Mouse (Mus musculus) thymus, adult 2 months (tissue): ENCODE results near the gene P2ry1. TPM values are rescaled to one million over a fixed set of nuclear protein-coding genes. Genes with fewer than 3 reads are reported as not detected.
A peak's percentile ranks its signal among the peaks of the same experiment; 100 is the strongest.

ENCODE experiments used
- DNase-seq: peaks from one replicate; pipeline ENCODE4 v3.0.0; 2021
- H3K27ac ChIP-seq: fragments of 200-500 bp; 2 replicates; pipeline ENCODE4 v1.5.1; 2012; ENCODE audit warnings: low read length, control low read depth; ENCODE audit not compliant: control insufficient read depth, insufficient read depth
- H3K27me3 ChIP-seq: fragments of 200-500 bp; 2 replicates; pipeline ENCODE4 v1.6.1; 2012; ENCODE audit warnings: mild to moderate bottlenecking, low read length, moderate library complexity, mixed read lengths; ENCODE audit not compliant: control insufficient read depth, insufficient read depth
- H3K36me3 ChIP-seq: fragments of 200-500 bp; 2 replicates; pipeline ENCODE4 v1.6.1; 2012; ENCODE audit warnings: mild to moderate bottlenecking, low read length, moderate library complexity; ENCODE audit not compliant: control insufficient read depth, insufficient read depth
- H3K4me1 ChIP-seq: fragments of 200-500 bp; replicated peaks from 2 replicates; pipeline ENCODE4 v1.6.1; 2012; ENCODE audit warnings: low read length; ENCODE audit not compliant: control insufficient read depth, insufficient read depth
- H3K4me3 ChIP-seq: fragments of 200-500 bp; 2 replicates; pipeline ENCODE4 v1.5.1; 2012; ENCODE audit warnings: mild to moderate bottlenecking, low read length, control low read depth, moderate library complexity; ENCODE audit not compliant: control insufficient read depth, insufficient read depth
- CTCF ChIP-seq: fragments of 200-500 bp; IDR thresholded peaks from 2 replicates; pipeline ENCODE4 v1.5.1; 2012; ENCODE audit warnings: mild to moderate bottlenecking, control low read depth, low read length, moderate library complexity, borderline replicate concordance; ENCODE audit not compliant: control insufficient read depth, poor library complexity, insufficient read depth; ENCODE audit errors: extremely low read depth
- POLR2A ChIP-seq: fragments of 200-500 bp; IDR thresholded peaks from 2 replicates; pipeline ENCODE4 v1.6.1; 2012; ENCODE audit warnings: mild to moderate bottlenecking, low read length, control low read depth, moderate library complexity; ENCODE audit not compliant: control insufficient read depth, poor library complexity, insufficient read depth; ENCODE audit errors: extremely low read depth
- WGBS: fragments of 180-500 bp; shearing (Covaris S2); methylation state at CpG from one replicate; pipeline ENCODE4 v1.1.7; 2018; 5-methylcytosine and 5-hydroxymethylcytosine counted together
- polyA plus RNA-seq: library from polyadenylated mRNA; depleted of rRNA; stranded (reverse); fragments of >200 nt; gene quantifications from 2 replicates; pipeline ENCODE4 v1.2.3, GENCODE M21; 2012; rRNA removed

Gene P2ry1
- polyA plus RNA-seq, result 1.6 and 2.1 TPM in 2 replicates

- WGBS, result 1% methylated on average over 83 of the region's 90 CpGs
- Histone ChIP-seq H3K27me3 (no peaks in the 10 kb centered on the region; the same call in 1 of the 2 replicates), H3K4me1 (peaks cover 10% of the 10 kb centered on the region), H3K36me3 (no peaks in the 10 kb centered on the region), H3K27ac (no peak within 1 kb of the TSS), H3K4me3 (peak within 1 kb of the TSS; percentile 67)
- DNase-seq, result peak; percentile 79
- TF ChIP-seq POLR2A, result 0 out of 2 replicates have a peak, but pooled peaks have one; percentile 7
- no peak for TF ChIP-seq CTCF
Observed at GRCm38 (mm10) chr3:61002587-61003501, at the start of gene P2ry1. TSS of gene P2ry1 (plus strand) at chr3:61002795.

DNA sequence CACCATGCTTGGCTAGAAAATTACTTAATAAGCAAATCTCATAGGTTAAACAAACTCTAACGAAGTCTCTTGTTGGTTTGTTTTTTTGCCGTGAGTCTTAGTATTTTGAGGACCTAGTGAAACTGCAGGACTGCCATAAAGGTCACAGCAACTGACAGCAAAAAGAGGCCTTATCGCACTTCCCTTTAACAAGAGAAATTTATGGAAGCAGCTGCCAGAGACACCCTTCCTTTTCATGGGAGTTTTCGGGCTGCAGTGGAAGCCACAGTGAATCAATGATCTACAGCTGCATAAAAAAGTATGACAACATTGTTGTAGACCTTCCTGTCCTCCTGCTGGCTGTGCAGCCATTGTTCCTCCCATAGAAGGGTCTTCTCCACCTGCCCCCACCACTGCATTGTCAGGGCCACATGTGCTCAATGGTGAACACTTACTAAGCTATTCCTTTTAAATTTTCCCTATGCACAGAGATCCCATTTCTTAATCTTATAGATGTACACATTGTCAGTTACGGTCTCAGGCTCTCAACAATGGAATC, 49.3 kb upstream of the P2ry1 start:
- WGBS, result 91% methylated on average over 5 of the region's 5 CpGs
- no peak for DNase-seq
- no peak overlapping the region for H3K4me3 ChIP-seq
- no peaks in the 10 kb centered on the region for H3K36me3 ChIP-seq
- no peaks in the 10 kb centered on the region for H3K4me1 ChIP-seq
- no peak for TF ChIP-seq POLR2A
- TF ChIP-seq CTCF, result no peak
- no peaks in the 10 kb centered on the region for H3K27me3 ChIP-seq
- no peak overlapping the region for H3K27ac ChIP-seq

DNA sequence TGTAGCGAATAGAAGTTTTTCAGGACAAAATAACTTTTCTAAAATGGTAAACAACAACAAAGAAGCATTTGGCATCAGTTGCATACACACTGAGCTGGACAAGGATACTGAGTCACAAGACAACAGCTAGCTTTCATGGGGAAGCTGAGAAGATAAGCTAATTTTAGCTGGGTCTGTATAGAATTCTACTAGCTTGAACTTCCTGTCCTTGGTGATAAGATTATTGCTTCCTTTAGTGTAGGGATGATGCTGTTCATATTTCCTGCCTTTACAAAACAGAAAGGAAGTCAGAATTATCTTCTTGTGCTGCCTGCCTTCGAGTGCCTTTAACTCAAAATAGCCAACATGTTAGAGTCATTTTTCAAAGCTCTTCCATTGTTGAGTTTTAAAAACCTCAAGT, 48.5 kb upstream of the P2ry1 start:
- no peak for DNase-seq
- TF ChIP-seq POLR2A (no peak), CTCF (no peak)
- no peak overlapping the region for H3K27ac ChIP-seq
- H3K4me1 ChIP-seq, result no peaks in the 10 kb centered on the region
- H3K4me3 ChIP-seq, result no peak overlapping the region
- no peaks in the 10 kb centered on the region for H3K36me3 ChIP-seq
- no peaks in the 10 kb centered on the region for H3K27me3 ChIP-seq
- WGBS, result 51% methylated on average over 2 of the region's 2 CpGs

DNA sequence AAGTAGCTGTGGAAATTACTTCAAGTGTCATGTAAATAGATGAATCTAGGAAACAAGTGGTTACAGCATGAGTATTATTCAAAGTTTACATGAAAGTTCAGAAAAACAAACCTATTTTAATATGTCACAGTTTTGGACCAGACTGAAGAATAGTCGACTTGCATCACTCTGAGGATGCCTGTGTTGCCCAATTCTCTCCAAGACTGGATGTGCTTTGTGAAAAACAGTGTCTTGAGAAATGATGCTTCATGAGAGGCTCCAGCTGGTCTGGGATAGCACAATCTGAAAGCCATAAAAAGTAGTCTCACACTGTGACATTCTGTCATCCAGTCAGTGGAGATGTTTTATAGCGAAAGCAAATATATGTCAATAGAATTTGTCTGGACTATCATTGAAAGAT, 43.8 kb upstream of the P2ry1 start:
- no peak for DNase-seq

DNA sequence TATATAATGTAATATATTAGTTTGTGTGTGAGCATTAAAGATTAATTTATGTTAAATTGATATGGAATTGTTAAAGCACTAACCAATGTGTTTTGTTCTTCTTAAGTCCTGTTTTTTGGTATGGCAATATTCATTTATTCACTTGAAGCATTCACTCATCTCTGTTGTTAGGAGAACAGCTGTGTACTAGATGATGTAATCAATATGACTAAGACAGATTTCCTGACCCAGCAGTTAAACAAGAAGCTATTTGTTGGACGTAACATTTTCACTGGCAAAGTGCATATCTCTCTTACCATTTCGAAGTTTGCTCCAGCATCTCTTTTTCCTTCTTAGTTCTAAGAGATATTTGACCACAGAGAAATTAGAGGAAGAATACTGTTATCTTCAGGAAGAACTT, 37.5 kb upstream of the P2ry1 start:
- Histone ChIP-seq H3K27me3 (no peaks in the 10 kb centered on the region), H3K4me3 (no peak overlapping the region), H3K36me3 (no peaks in the 10 kb centered on the region), H3K4me1 (no peaks in the 10 kb centered on the region), H3K27ac (no peak overlapping the region)
- WGBS, result 81% methylated on average over 2 of the region's 2 CpGs
- no peak for DNase-seq
- TF ChIP-seq CTCF (no peak), POLR2A (no peak)

More for the DNA sequence above, 43.8 kb upstream of the P2ry1 start:
- no peaks in the 10 kb centered on the region for H3K27me3 ChIP-seq
- H3K4me3 ChIP-seq, result no peak overlapping the region
- no peaks in the 10 kb centered on the region for H3K4me1 ChIP-seq
- WGBS, result 94% methylated on average over 2 of the region's 2 CpGs
- no peak for TF ChIP-seq POLR2A
- TF ChIP-seq CTCF, result no peak
- H3K36me3 ChIP-seq, result no peaks in the 10 kb centered on the region
- no peak overlapping the region for H3K27ac ChIP-seq

DNA sequence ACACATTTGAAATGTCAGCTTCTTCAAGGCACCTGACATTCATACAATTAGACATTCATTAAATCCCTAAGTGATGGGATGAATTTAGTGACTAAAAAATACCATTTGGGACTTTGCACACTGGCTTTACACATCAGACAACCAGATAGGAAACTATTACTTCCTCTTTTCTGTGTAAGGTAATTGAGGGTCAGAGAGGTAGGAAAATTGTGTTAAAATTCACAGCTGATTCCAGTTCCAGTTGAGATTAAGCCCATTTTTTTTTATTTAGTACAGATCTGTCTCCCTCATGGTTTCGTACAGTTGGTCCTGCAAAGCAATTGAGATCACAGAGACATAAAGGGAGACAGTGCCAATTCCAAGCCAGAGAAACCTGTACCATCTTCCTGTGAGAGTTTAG, 27.7 kb upstream of the P2ry1 start:
- TF ChIP-seq POLR2A (no peak), CTCF (no peak)
- Histone ChIP-seq H3K36me3 (no peaks in the 10 kb centered on the region), H3K4me1 (no peaks in the 10 kb centered on the region), H3K4me3 (no peak overlapping the region), H3K27me3 (no peaks in the 10 kb centered on the region), H3K27ac (no peak overlapping the region)
- WGBS, result 70% methylated on average over 1 of the region's 1 CpGs
- DNase-seq, result no peak
